ENCODE assay signal across 14 mouse cellular contexts in genomic region chr13:89428272-89429071, GRCm38 (mm10).
DNase-seq lines count a peak whose midpoint lies in the region; ATAC-seq and TF ChIP-seq lines count a peak whose summit lies in the region.
"Had no signal": no experiment of that assay in that cellular context is flagged by ENCODE, and none has a peak within 500 bp of the region (broad histone marks: within the 10 kb centered on the region; RNA-seq: fewer than 3 reads in every experiment).

No protein-coding gene starts in this region.

- peak; percentile 69; the same call in 1 of the 2 replicates for ATAC-seq in heart, embryonic 16.5 days (replicated peaks; ENCODE audit: extremely low read depth, insufficient read depth, low FRiP score)
- ATAC-seq in forebrain, postnatal 0 days = peak; percentile 12; the same call in 1 of the 2 replicates
- no peak for ATAC-seq in midbrain, embryonic 14.5 days (ENCODE audit: low FRiP score, low TSS enrichment)

- intact Hi-C loops in left cerebral cortex, postnatal 36 days (cut with DNase I) = no loop called here

- DNase-seq in heart, adult 9 months (ENCODE audit: low spot score in 2 of 2) = no peak
- DNase-seq in forebrain, postnatal 0 days = no peak
- peak; percentile 8 for DNase-seq in midbrain, embryonic 14.5 days
- peak; percentile 24 for DNase-seq in thymus, postnatal 4 days
- no peak for DNase-seq in frontal cortex, postnatal 14 days (ENCODE audit: low spot score in 2 of 2)
- DNase-seq in kidney, postnatal 14 days = no peak
- DNase-seq in left cerebral cortex, postnatal 36 days (ENCODE audit: low spot score in 2 of 2) = no peak
- DNase-seq: adrenal gland, postnatal 14 days; cerebellum, adult 11-12 months; heart, postnatal 36 days; kidney, adult 9 months; liver, embryonic 13.5 days had no signal

- no peak overlapping the region for H3K4me3 ChIP-seq in heart, embryonic 16.5 days (ENCODE audit: low read length)
- H3K4me3 ChIP-seq in forebrain, postnatal 0 days (ENCODE audit: low read depth, low read length) = no peak overlapping the region
- no peak overlapping the region for H3K4me3 ChIP-seq in midbrain, embryonic 14.5 days (replicated peaks; ENCODE audit: low read depth, low read length)
- H3K4me3 ChIP-seq: liver, embryonic 13.5 days had no signal

- no peak overlapping the region for H3K4me2 ChIP-seq in heart, embryonic 16.5 days (ENCODE audit: low read depth, low read length)
- no peak overlapping the region for H3K4me2 ChIP-seq in forebrain, postnatal 0 days (ENCODE audit: low read depth)
- H3K4me2 ChIP-seq in midbrain, embryonic 14.5 days (ENCODE audit: low read length) = peak overlapping the region; percentile 12; the same call in 1 of the 2 replicates
- H3K4me2 ChIP-seq: liver, embryonic 13.5 days had no signal

- H3K27me3 ChIP-seq in heart, embryonic 16.5 days (ENCODE audit: control insufficient read depth, insufficient read depth, low read length) = no peaks in the 10 kb centered on the region
- no peaks in the 10 kb centered on the region for H3K27me3 ChIP-seq in forebrain, postnatal 0 days (ENCODE audit: insufficient read depth, low read length)
- H3K27me3 ChIP-seq in midbrain, embryonic 14.5 days (ENCODE audit: control insufficient read depth, insufficient read depth, low read length) = no peaks in the 10 kb centered on the region
- H3K27me3 ChIP-seq: CH12.LX; liver, embryonic 13.5 days had no signal

- H3K9me3 ChIP-seq in heart, embryonic 16.5 days (replicated peaks; ENCODE audit: control insufficient read depth, low read length) = no peaks in the 10 kb centered on the region
- H3K9me3 ChIP-seq in forebrain, postnatal 0 days (ENCODE audit: low read length) = no peaks in the 10 kb centered on the region
- H3K9me3 ChIP-seq in midbrain, embryonic 14.5 days (ENCODE audit: control insufficient read depth, low read length) = no peaks in the 10 kb centered on the region
- H3K9me3 ChIP-seq: liver, embryonic 13.5 days had no signal

- no peak overlapping the region for H3K27ac ChIP-seq in heart, embryonic 16.5 days (ENCODE audit: low read length)
- no peak overlapping the region for H3K27ac ChIP-seq in forebrain, postnatal 0 days (ENCODE audit: low read depth, low read length)
- no peak overlapping the region for H3K27ac ChIP-seq in midbrain, embryonic 14.5 days (replicated peaks; ENCODE audit: low read depth, low read length)
- H3K27ac ChIP-seq: liver, embryonic 13.5 days had no signal

- H3K36me3 ChIP-seq in heart, embryonic 16.5 days (ENCODE audit: control insufficient read depth, insufficient read depth) = no peaks in the 10 kb centered on the region
- no peaks in the 10 kb centered on the region for H3K36me3 ChIP-seq in forebrain, postnatal 0 days (ENCODE audit: insufficient read depth)
- no peaks in the 10 kb centered on the region for H3K36me3 ChIP-seq in midbrain, embryonic 14.5 days (ENCODE audit: control insufficient read depth, insufficient read depth, low read length)
- H3K36me3 ChIP-seq: liver, embryonic 13.5 days had no signal

- no peak overlapping the region for H3K9ac ChIP-seq in heart, embryonic 16.5 days (ENCODE audit: low read length)
- H3K9ac ChIP-seq in forebrain, postnatal 0 days = no peak overlapping the region
- no peak overlapping the region for H3K9ac ChIP-seq in midbrain, embryonic 14.5 days (replicated peaks; ENCODE audit: low read length)
- H3K9ac ChIP-seq: liver, embryonic 13.5 days had no signal

- no peak for TF ChIP-seq CTCF in forebrain, postnatal 0 days (IDR thresholded peaks at IDR 0.05; ENCODE audit: low read depth)

- peaks cover 3% of the 10 kb centered on the region; the same call in 1 of the 2 replicates for H3K4me1 ChIP-seq in heart, embryonic 16.5 days (ENCODE audit: control insufficient read depth, insufficient read depth, low read length)
- H3K4me1 ChIP-seq in forebrain, postnatal 0 days (ENCODE audit: insufficient read depth) = no peaks in the 10 kb centered on the region
- peaks cover 8% of the 10 kb centered on the region; the same call in 1 of the 2 replicates for H3K4me1 ChIP-seq in midbrain, embryonic 14.5 days (ENCODE audit: control insufficient read depth, insufficient read depth, low read length)
- H3K4me1 ChIP-seq: liver, embryonic 13.5 days had no signal

- 60% methylated on average over 12 of the region's 12 CpGs for WGBS in heart, embryonic 16.5 days
- 15% methylated on average over 12 of the region's 12 CpGs for WGBS in forebrain, postnatal 0 days
- 24% methylated on average over 12 of the region's 12 CpGs for WGBS in midbrain, embryonic 14.5 days

Comparison
In these comparisons a context has a peak if more than half of its experiments do, and no peak if none do; other contexts are left out.
1. DNase-seq: peak in midbrain, embryonic 14.5 days (single experiment) and thymus, postnatal 4 days (single experiment); none in heart, adult 9 months (0 of 2), forebrain, postnatal 0 days (single experiment), frontal cortex, postnatal 14 days (0 of 2), kidney, postnatal 14 days (single experiment) and left cerebral cortex, postnatal 36 days (0 of 2).